Mouse (Mus musculus): Measurements from ENCODE around the gene Tnik. TPM values are rescaled to one million over a fixed set of nuclear protein-coding genes. Genes with fewer than 3 reads are reported as not detected.

The Tnik gene
- polyA plus RNA-seq, 1 experiment from 2014 or later, result 7.1 TPM

GRCm38 (mm10) chr3:28361056-28361455 is 98.0 kb downstream of the Tnik start:
- no peaks in the 10 kb centered on the region for H3K9me3 ChIP-seq
- no peak overlapping the region for H3K9ac ChIP-seq
- no peak overlapping the region for H3K4me2 ChIP-seq
- no peak overlapping the region for H3K4me3 ChIP-seq
- H3K4me1 ChIP-seq, result peaks cover 5% of the 10 kb centered on the region; the same call in 1 of the 2 replicates
- H3K27ac ChIP-seq, result no peak overlapping the region
- WGBS, result 65% methylated on average over 6 of the region's 6 CpGs
- no peak for ATAC-seq (ENCODE audit: insufficient number of reproducible peaks, low FRiP score, low TSS enrichment, low read depth)
- H3K36me3 ChIP-seq, result no peaks in the 10 kb centered on the region
- H3K27me3 ChIP-seq, result no peaks in the 10 kb centered on the region

DNA sequence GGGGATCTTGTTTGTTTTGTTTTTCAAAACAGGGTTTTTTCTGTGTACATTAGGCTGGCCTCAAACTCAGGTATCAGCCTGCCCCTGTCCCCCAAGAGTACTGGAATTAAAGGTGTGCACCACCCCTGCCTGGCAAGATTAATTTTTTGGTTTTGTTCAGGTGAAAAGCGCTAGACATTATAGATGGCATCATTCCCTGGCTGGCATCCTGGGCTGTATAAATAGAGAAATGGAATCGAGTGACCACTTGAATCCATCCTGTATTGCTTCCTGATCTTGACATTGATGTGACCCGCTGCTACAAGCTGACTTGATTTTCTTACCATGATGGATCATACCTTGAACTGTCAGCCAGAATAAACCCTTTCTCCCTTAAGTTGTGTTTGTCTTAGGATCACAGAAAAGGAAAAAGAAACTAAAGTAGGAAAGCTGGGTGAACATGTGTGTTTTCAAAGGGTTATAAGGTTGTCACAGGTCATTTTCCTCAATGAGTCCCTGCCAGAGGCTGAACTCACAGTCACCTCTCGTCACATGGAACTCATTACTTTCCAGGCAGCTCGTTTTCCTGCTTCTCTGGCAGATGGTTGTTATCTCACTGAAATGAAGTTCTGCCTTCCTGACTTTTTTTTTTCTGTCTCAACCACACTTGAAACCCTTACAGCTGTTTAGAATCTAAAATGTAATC is 100.6 kb downstream of the Tnik start:
- H3K4me2 ChIP-seq, result no peak overlapping the region
- peaks cover 5% of the 10 kb centered on the region; the same call in 1 of the 2 replicates for H3K4me1 ChIP-seq
- 46% methylated on average over 5 of the region's 5 CpGs for WGBS
- no peak overlapping the region for H3K4me3 ChIP-seq
- H3K36me3 ChIP-seq, result no peaks in the 10 kb centered on the region
- no peak for ATAC-seq (ENCODE audit: insufficient number of reproducible peaks, low FRiP score, low TSS enrichment, low read depth)
- no peak overlapping the region for H3K27ac ChIP-seq
- H3K9ac ChIP-seq, result no peak overlapping the region
- no peaks in the 10 kb centered on the region for H3K9me3 ChIP-seq
- no peaks in the 10 kb centered on the region for H3K27me3 ChIP-seq

DNA sequence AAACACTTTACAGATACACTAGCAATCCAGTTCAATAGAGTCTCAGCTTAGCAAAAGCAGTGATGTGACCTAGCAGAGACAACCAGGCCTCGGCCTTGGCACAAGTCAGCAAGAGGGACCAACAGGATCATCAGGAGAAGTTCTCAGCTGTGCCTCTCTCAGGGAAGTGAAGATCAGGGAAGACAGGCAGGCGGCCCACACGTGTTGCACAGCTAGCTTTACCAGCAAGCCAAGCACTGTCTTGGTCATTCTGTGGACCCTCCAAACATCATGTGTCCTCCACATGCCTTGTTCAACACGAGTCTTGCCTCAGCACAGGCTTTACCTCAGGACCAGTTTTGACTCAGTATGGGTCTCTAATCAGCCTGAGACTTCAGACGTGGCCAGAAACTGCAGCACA is 105.7 kb downstream of the Tnik start:
- no peak for ATAC-seq (ENCODE audit: insufficient number of reproducible peaks, low FRiP score, low TSS enrichment, low read depth)
- H3K9me3 ChIP-seq, result no peaks in the 10 kb centered on the region
- no peak overlapping the region for H3K4me3 ChIP-seq
- no peaks in the 10 kb centered on the region for H3K36me3 ChIP-seq
- no peak overlapping the region for H3K9ac ChIP-seq
- H3K4me2 ChIP-seq, result no peak overlapping the region
- H3K27me3 ChIP-seq, result no peaks in the 10 kb centered on the region
- H3K4me1 ChIP-seq, result no peaks in the 10 kb centered on the region
- 78% methylated on average over 5 of the region's 5 CpGs for WGBS
- no peak overlapping the region for H3K27ac ChIP-seq

DNA sequence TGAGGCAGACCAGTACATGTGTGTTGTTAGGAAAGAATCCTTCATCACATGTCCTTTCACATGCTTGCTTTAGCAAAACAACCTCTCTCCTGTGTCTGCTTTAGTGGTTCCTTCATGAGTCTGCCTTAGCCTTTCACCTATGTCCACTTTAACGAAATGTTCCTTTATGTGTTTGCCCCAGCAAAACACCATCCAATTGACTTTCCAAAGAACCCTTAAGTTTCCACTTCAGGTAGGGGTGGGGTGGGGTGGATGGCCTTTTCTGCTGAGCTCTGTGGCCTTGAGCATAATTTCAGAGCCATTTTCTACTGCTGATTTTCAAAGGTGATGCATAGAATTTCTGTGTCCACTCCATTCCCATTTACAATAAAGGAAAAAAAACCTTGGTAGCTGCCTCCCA is 106.3 kb downstream of the Tnik start:
- H3K4me3 ChIP-seq, result no peak overlapping the region
- H3K4me1 ChIP-seq, result no peaks in the 10 kb centered on the region
- H3K4me2 ChIP-seq, result no peak overlapping the region
- ATAC-seq (ENCODE audit: insufficient number of reproducible peaks, low FRiP score, low TSS enrichment, low read depth), result no peak
- no peaks in the 10 kb centered on the region for H3K9me3 ChIP-seq
- no peak overlapping the region for H3K9ac ChIP-seq
- H3K27me3 ChIP-seq, result no peaks in the 10 kb centered on the region
- WGBS, result 80% methylated on average over 1 of the region's 1 CpGs
- H3K27ac ChIP-seq, result no peak overlapping the region
- no peaks in the 10 kb centered on the region for H3K36me3 ChIP-seq

- Histone ChIP-seq H3K27ac (no peak overlapping the region), H3K4me1 (no peaks in the 10 kb centered on the region), H3K27me3 (no peaks in the 10 kb centered on the region), H3K4me3 (no peak overlapping the region), H3K36me3 (no peaks in the 10 kb centered on the region), H3K9me3 (no peaks in the 10 kb centered on the region), H3K4me2 (no peak overlapping the region), H3K9ac (no peak overlapping the region)
- ATAC-seq (ENCODE audit: insufficient number of reproducible peaks, low FRiP score, low TSS enrichment, low read depth), result no peak
- 61% methylated on average over 5 of the region's 5 CpGs for WGBS
Observed at GRCm38 (mm10) chr3:28369698-28370097, 106.7 kb downstream of the Tnik start.

DNA sequence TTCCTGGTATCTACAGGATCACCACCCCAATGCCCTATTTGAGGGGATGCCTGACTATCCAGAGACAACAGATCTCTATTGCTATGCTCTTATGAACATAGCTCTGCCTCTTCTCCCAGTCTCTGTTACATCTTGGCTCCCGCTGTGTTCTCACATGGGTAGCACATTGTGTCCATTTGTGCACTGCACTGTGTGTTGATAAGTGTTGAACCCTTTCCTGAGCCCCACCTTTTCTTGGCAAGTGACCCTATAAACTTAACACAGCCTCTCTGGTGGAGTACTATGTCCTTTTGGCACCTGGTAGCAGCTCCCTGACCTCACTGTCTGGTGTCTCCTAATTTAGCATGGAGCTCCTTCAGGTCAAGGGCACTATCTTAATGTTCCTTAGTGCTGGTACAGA is 108.6 kb downstream of the Tnik start:
- no peak overlapping the region for H3K27ac ChIP-seq
- H3K36me3 ChIP-seq, result no peaks in the 10 kb centered on the region
- 94% methylated on average over 1 of the region's 1 CpGs for WGBS
- no peak overlapping the region for H3K4me3 ChIP-seq
- H3K4me1 ChIP-seq, result no peaks in the 10 kb centered on the region
- no peak overlapping the region for H3K4me2 ChIP-seq
- H3K9me3 ChIP-seq, result no peaks in the 10 kb centered on the region
- no peak for ATAC-seq (ENCODE audit: insufficient number of reproducible peaks, low FRiP score, low TSS enrichment, low read depth)
- no peaks in the 10 kb centered on the region for H3K27me3 ChIP-seq
- no peak overlapping the region for H3K9ac ChIP-seq

DNA sequence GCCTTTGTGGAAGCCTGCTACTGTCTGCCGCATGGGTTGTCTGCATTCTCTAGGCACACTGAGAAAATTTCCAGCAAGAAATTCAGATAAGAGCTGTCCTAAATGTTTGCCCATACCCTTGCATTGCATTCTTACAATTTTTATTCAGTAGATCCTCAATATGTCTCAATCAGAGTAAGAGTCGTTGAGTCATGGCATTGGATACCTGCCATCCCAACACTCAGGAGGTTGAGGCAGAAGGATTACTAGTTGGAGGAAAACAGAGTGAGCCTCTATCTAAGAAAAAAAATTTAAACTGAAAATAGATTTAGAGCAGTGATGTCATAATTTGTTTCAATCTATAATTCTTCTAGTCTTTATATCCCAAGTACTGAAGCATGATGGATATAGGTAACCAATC is 109.4 kb downstream of the Tnik start:
- Histone ChIP-seq H3K4me1 (no peaks in the 10 kb centered on the region), H3K36me3 (no peaks in the 10 kb centered on the region), H3K27ac (no peak overlapping the region), H3K4me3 (no peak overlapping the region), H3K4me2 (no peak overlapping the region), H3K9me3 (no peaks in the 10 kb centered on the region), H3K9ac (no peak overlapping the region), H3K27me3 (no peaks in the 10 kb centered on the region)
- 90% methylated on average over 2 of the region's 2 CpGs for WGBS
- no peak for ATAC-seq (ENCODE audit: insufficient number of reproducible peaks, low FRiP score, low TSS enrichment, low read depth)

GRCm38 (mm10) chr3:28374738-28375510 is 111.9 kb downstream of the Tnik start:
- no peaks in the 10 kb centered on the region for H3K27me3 ChIP-seq
- no peaks in the 10 kb centered on the region for H3K4me1 ChIP-seq
- no peak overlapping the region for H3K4me3 ChIP-seq
- H3K9me3 ChIP-seq, result no peaks in the 10 kb centered on the region
- no peak overlapping the region for H3K4me2 ChIP-seq
- no peak overlapping the region for H3K27ac ChIP-seq
- no peak for ATAC-seq (ENCODE audit: insufficient number of reproducible peaks, low FRiP score, low TSS enrichment, low read depth)
- 87% methylated on average over 6 of the region's 6 CpGs for WGBS
- no peaks in the 10 kb centered on the region for H3K36me3 ChIP-seq
- no peak overlapping the region for H3K9ac ChIP-seq

DNA sequence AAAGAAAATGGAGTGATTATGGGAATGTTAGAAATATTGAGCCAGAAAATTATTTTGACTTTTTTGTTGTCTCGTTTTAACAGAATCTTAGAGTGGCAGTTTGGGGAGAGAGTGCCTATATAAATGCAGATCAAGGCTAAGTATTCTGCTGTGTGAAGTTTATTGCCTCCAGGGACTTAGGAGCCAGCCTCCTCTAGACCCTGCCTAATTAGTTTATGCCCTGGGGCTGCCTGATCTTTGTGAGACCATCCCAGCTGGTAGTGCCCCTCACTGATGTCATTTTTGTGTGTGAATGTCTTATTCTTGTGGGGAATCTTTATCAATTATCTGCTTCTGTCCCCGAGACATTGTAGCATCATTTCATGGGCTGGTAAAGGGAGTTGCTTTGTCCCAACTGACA is 117.2 kb downstream of the Tnik start:
- ATAC-seq (ENCODE audit: insufficient number of reproducible peaks, low FRiP score, low TSS enrichment, low read depth), result no peak
- no peaks in the 10 kb centered on the region for H3K36me3 ChIP-seq
- no peak overlapping the region for H3K4me3 ChIP-seq
- H3K9ac ChIP-seq, result no peak overlapping the region
- no peaks in the 10 kb centered on the region for H3K9me3 ChIP-seq
- no peak overlapping the region for H3K4me2 ChIP-seq
- 0 out of 2 replicates have a peak, but pooled peaks cover 4% of the 10 kb centered on the region for H3K4me1 ChIP-seq
- H3K27me3 ChIP-seq, result no peaks in the 10 kb centered on the region
- H3K27ac ChIP-seq, result no peak overlapping the region
- 43% methylated on average over 2 of the region's 2 CpGs for WGBS

- Histone ChIP-seq H3K4me3 (no peak overlapping the region), H3K9me3 (no peaks in the 10 kb centered on the region), H3K36me3 (no peaks in the 10 kb centered on the region), H3K9ac (no peak overlapping the region), H3K27me3 (no peaks in the 10 kb centered on the region), H3K27ac (no peak overlapping the region), H3K4me1 (0 out of 2 replicates have a peak, but pooled peaks cover 4% of the 10 kb centered on the region), H3K4me2 (no peak overlapping the region)
- no peak for ATAC-seq (ENCODE audit: insufficient number of reproducible peaks, low FRiP score, low TSS enrichment, low read depth)
- 59% methylated on average over 11 of the region's 11 CpGs for WGBS
Observed at GRCm38 (mm10) chr3:28383526-28384126, 120.6 kb downstream of the Tnik start.

DNA sequence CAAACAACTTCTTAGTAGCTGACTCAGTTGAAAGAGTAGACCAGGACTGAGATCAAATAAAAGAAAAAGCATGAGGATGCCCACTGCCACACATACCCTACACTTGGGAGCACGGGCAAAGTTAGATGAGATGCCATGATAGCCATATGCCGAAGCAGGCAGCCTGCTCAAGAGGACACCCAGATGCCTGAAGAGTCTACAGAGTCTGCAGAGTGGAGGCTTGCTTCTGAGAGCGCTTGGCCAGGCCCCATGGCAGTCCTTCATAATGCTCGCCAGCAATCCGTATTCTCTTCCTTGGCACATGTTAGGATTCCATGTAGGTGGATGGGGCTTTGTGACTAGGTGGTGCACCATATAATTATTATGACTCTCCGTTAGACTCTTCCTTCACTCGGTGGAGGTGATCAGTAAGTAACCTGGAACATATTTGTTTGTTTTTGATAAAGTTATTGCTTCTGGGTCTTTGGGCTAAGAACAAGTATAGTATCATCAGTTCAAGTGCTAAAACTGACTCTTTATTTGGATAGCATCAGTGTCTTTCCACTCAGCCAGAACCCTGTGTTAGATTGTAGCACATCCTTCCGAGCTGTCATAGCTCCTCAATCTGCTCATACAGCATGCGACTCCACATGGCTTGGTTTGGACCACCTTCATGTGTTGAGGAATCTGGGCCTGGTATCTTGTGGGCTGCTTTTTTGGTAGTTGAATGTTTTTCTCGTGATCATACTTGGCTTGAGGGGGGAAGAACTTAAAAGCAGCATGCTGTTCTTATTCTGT is 122.4 kb downstream of the Tnik start:
- H3K36me3 ChIP-seq, result no peaks in the 10 kb centered on the region
- WGBS, result 90% methylated on average over 10 of the region's 10 CpGs
- no peak overlapping the region for H3K27ac ChIP-seq
- H3K9ac ChIP-seq, result no peak overlapping the region
- H3K9me3 ChIP-seq, result no peaks in the 10 kb centered on the region
- H3K4me3 ChIP-seq, result no peak overlapping the region
- ATAC-seq (ENCODE audit: insufficient number of reproducible peaks, low FRiP score, low TSS enrichment, low read depth), result no peak
- H3K4me2 ChIP-seq, result no peak overlapping the region
- 0 out of 2 replicates have a peak, but pooled peaks cover 4% of the 10 kb centered on the region for H3K4me1 ChIP-seq
- no peaks in the 10 kb centered on the region for H3K27me3 ChIP-seq

Data from limb, embryonic 15.5 days (tissue).